Mouse (Mus musculus): ENCODE data around the gene Rhoh.
A peak's percentile ranks its signal among the peaks of the same experiment; 100 is the strongest.

The Rhoh gene

GRCm38 (mm10) chr5:65921477-65922138 lies 60.6 kb downstream of the Rhoh start:
- no peak for DNase-seq (ENCODE audit: extremely low read depth, low read depth)

GRCm38 (mm10) chr5:65926666-65927065 lies 65.7 kb downstream of the Rhoh start:
- DNase-seq (ENCODE audit: extremely low read depth, low read depth): no peak

- no peak for DNase-seq (ENCODE audit: extremely low read depth, low read depth)
Measured at GRCm38 (mm10) chr5:65929162-65929561, 68.1 kb downstream of the Rhoh start.

GRCm38 (mm10) chr5:65930171-65930570 lies 69.2 kb downstream of the Rhoh start:
- no peak for DNase-seq (ENCODE audit: extremely low read depth, low read depth)

- no peak for DNase-seq (ENCODE audit: extremely low read depth, low read depth)
Measured at GRCm38 (mm10) chr5:65933258-65933657, 72.2 kb downstream of the Rhoh start.

- no peak for DNase-seq (ENCODE audit: extremely low read depth, low read depth)
Measured at GRCm38 (mm10) chr5:65933764-65934163, 72.8 kb downstream of the Rhoh start.

- DNase-seq (ENCODE audit: extremely low read depth, low read depth): no peak
Measured at GRCm38 (mm10) chr5:65934783-65935182, 73.8 kb downstream of the Rhoh start, which contains the start of gene Chrna9. Chrna9 (plus strand) TSS chr5:65934921.

GRCm38 (mm10) chr5:65937011-65937726 lies 76.2 kb downstream of the Rhoh start:
- no peak for DNase-seq (ENCODE audit: extremely low read depth, low read depth)

- peak; percentile 82 for DNase-seq (ENCODE audit: extremely low read depth, low read depth)
Measured at GRCm38 (mm10) chr5:65937998-65938715, 77.1 kb downstream of the Rhoh start.

- no peak for DNase-seq (ENCODE audit: extremely low read depth, low read depth)
Measured at GRCm38 (mm10) chr5:65941145-65941544, 80.1 kb downstream of the Rhoh start.

Data from MEL-GATA-1-ER (cell line).